Mouse (Mus musculus) urinary bladder, postnatal 4 days (tissue): ENCODE results near the gene Syngr3.

ENCODE experiments used
- DNase-seq, 2 experiments: peaks; one replicate each; pipeline ENCODE4 v3.0.0; 2021 to 2022; ENCODE audit warnings: low spot score in 2 of 2

The Syngr3 gene

DNA sequence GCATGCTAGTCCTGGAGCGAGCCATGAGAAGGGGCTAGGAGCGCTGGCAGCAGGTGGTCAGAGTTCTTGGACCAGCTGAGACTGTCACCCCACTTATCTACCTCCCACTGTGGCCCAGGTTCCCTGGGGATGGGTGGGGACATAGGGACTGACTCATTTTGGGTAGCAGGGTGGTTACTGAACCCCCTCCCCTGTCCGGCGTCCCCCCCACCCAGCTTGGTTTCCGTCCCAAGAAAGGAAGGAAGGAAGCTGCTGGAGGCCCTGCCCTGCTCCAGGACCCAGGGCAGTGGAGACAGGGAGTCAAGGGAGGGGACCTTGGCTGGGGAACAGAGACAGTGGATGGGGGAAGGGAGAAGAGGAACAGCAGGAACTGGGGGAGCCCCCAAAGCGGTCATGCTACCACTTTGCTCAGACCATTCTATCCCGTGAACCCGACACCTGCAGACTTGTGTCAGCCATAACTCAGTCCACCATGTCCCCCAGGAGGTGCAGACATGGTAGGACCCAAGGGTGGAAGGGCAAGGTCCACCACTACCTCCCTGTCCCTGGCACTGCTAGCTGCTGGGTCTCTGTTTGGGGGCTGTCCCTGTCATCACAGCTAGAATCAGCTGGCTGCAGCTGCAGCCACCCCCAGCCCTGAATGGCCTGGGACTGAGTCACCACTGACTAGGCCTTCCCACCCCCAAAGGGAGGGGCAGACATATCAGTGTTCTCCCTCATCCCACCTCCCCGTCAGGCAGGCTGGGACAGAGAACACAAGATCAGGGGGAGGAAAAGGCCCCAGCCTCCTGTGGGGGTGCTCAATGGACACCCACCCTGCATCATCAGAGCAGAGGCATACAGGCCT is 44.7 kb downstream of the Syngr3 start:
- no peak for DNase-seq

GRCm38 (mm10) chr17:24644030-24644715 is 45.6 kb downstream of the Syngr3 start:
- no peak for DNase-seq

DNA sequence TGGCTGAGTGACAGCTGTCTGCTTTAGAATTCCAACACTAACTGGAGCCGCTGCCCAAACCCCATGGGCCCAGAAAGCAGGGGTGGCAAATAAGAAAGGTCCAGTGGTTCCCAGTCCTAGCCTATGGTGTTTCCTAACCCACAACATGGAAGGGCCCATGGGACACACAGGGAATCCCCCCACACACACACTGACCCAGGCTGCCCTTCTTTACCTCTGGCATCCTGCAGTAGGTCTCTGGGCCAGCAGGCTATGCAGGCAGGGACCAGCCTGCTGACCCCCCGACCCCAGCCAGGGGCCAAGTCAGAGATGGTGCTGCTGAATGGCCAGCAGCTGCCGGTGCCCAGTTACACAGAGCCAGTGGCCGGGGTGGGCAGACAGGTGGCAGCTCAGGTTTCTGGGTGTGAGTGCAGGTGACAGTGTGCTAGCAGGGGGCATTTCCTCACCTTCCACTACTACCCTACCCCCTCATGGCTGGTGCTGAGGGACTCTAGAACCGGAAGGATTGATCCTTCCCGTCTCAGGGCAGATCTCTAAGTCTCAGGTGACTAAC is 46.9 kb downstream of the Syngr3 start:
- no peak for DNase-seq

GRCm38 (mm10) chr17:24641944-24642343 is 47.8 kb downstream of the Syngr3 start:
- DNase-seq: no peak

- no peak for DNase-seq
Measured at GRCm38 (mm10) chr17:24640581-24640980, 49.2 kb downstream of the Syngr3 start.

DNA sequence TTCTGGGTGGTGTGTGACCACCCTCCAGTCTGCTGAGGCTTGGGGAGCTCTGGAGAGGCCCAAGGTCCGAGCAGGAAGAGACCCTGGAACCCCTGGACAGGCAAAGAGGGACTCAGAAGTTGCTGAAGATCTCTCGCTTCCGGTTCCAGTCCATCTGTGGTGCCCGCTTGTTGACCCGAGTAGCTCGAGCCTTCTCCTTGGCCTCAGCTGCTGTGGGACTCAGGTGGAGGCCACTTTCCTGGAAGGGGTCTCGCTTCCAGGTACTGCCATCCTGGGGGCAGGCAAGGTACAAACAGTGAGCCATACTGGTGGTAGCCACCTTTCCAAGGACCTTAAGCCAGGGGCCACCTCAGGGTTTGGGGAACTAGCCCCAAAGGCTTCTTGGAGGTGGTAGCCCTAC is 49.6 kb downstream of the Syngr3 start:
- no peak for DNase-seq

DNA sequence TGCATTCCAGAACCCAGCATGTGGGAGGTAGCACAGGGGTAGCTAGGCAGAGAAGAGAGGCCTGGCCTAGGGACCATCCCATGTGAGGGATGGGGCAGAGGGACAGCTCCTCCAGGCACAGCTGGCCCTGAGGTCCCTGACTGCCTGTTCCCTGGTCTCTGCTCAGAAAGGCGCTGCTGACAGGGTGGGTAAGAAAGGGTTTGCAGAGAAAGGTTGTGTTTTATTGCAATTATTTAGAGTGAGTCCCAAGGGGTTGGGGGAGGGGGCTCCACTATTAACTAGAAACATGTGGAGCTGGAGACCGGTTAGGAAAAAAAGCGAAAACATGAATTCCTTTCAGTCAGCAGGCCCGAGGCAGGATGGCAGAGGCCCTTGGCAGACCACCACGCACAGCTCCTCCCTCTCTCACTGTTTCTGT is 50.2 kb downstream of the Syngr3 start:
- no peak for DNase-seq

DNA sequence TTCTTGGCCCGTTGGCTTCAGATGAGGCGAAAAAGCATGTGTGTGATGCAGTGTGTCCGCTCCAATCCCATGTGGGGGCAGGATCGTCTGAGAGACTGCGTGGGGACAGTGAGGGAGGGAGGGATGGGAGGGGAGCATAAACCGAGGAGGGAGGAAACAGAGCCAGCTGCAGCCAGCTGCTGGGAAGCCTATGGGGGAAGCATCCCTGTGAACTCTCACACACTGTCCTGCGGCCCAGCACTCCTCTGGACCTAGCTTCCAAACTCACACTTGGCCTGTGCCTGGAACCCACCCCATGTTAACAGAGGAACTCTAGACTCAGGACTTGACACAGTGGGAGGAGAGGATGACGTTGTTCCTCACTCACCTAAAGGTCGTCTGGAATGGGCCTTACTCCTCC is 50.9 kb downstream of the Syngr3 start:
- peak; percentile 71 to 77 for DNase-seq

DNA sequence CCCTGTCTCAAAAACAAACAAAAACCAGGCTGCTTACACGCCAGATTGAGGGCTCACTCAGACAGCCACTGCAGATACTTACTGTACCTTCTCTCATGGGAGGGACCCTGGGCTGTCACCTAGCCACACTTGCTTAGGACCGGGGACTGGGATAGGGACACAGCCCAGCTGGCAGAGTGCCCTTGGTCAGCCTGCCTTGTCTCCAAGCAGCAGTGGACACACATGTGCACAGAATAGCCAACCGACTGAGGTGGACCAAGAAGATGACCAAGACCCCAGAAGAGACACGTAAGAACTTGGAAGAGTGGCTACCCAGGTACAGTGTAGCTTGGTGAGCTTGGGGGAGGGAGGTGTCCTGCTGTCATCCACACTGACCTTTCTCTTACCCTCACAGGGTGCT is 51.5 kb downstream of the Syngr3 start:
- DNase-seq: no peak

GRCm38 (mm10) chr17:24636781-24637481 is 52.8 kb downstream of the Syngr3 start:
- DNase-seq: no peak

DNA sequence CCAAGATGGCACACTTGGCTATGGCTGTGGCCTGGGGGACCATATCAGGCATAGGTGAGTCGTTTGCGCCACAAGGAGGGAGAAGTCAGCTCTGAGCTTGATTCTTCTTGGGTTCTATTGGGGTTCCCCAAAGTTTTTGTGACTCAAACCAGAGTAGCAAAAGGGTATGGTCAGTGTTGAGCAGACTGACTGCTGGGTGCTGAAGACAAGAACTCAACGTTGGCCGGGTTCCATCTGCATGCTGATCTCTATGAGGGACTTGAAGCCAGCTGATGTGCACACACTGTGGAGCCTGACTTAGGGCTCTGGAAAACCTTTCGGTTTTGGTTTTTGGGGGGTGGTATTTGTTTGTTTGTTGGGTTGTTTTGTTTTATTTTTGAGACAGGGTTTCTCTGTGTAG is 54.1 kb downstream of the Syngr3 start:
- DNase-seq: no peak
